Mouse (Mus musculus): ENCODE results near the gene Cubn. TPM values are rescaled to one million over a fixed set of nuclear protein-coding genes. Genes with fewer than 3 reads are reported as not detected.

Cubn gene
- polyA plus RNA-seq, 1 experiment from 2014 or later: 0.18 TPM

GRCm38 (mm10) chr2:13384775-13385541 lies 106.7 kb downstream of the Cubn start:
- H3K9me3 ChIP-seq (ENCODE audit: control insufficient read depth, low read length): no peaks in the 10 kb centered on the region
- H3K4me3 ChIP-seq (replicated peaks; ENCODE audit: low read length): no peak overlapping the region
- peak; percentile 73 for ATAC-seq
- 0 out of 2 replicates have a peak overlapping the region, but pooled peaks have one; percentile 30 for H3K9ac ChIP-seq (replicated peaks; ENCODE audit: low read depth, low read length)
- peak overlapping the region; percentile 74 for H3K27ac ChIP-seq (ENCODE audit: low read length)
- H3K4me2 ChIP-seq (ENCODE audit: low read length): no peak overlapping the region
- WGBS: 9% methylated on average over 4 of the region's 4 CpGs
- H3K4me1 ChIP-seq (replicated peaks; ENCODE audit: control insufficient read depth, insufficient read depth, low read length): peaks cover 16% of the 10 kb centered on the region
- no peaks in the 10 kb centered on the region for H3K36me3 ChIP-seq (ENCODE audit: control insufficient read depth, insufficient read depth)
- H3K27me3 ChIP-seq (replicated peaks; ENCODE audit: control insufficient read depth, insufficient read depth, low read length): no peaks in the 10 kb centered on the region

- no peak for ATAC-seq
- H3K9ac ChIP-seq (replicated peaks; ENCODE audit: low read depth, low read length): no peak overlapping the region
- H3K27me3 ChIP-seq (replicated peaks; ENCODE audit: control insufficient read depth, insufficient read depth, low read length): no peaks in the 10 kb centered on the region
- no peak overlapping the region for H3K4me3 ChIP-seq (replicated peaks; ENCODE audit: low read length)
- H3K36me3 ChIP-seq (ENCODE audit: control insufficient read depth, insufficient read depth): no peaks in the 10 kb centered on the region
- 92% methylated on average over 4 of the region's 4 CpGs for WGBS
- H3K4me1 ChIP-seq (replicated peaks; ENCODE audit: control insufficient read depth, insufficient read depth, low read length): peaks cover 8% of the 10 kb centered on the region
- no peak overlapping the region for H3K27ac ChIP-seq (ENCODE audit: low read length)
- H3K4me2 ChIP-seq (ENCODE audit: low read length): no peak overlapping the region
- H3K9me3 ChIP-seq (ENCODE audit: control insufficient read depth, low read length): no peaks in the 10 kb centered on the region
These were observed 115.4 kb downstream of the Cubn start for GRCm38 (mm10) chr2:13376166-13376565.

GRCm38 (mm10) chr2:13373291-13373690 lies 118.3 kb downstream of the Cubn start:
- Histone ChIP-seq H3K27ac (ENCODE audit: low read length) (no peak overlapping the region), H3K27me3 (replicated peaks; ENCODE audit: control insufficient read depth, insufficient read depth, low read length) (no peaks in the 10 kb centered on the region), H3K4me2 (ENCODE audit: low read length) (no peak overlapping the region), H3K9me3 (ENCODE audit: control insufficient read depth, low read length) (no peaks in the 10 kb centered on the region), H3K4me1 (replicated peaks; ENCODE audit: control insufficient read depth, insufficient read depth, low read length) (peaks cover 8% of the 10 kb centered on the region), H3K4me3 (replicated peaks; ENCODE audit: low read length) (no peak overlapping the region), H3K9ac (replicated peaks; ENCODE audit: low read depth, low read length) (no peak overlapping the region), H3K36me3 (ENCODE audit: control insufficient read depth, insufficient read depth) (no peaks in the 10 kb centered on the region)
- ATAC-seq: no peak
- WGBS: 79% methylated on average over 1 of the region's 1 CpGs

- WGBS: 37% methylated on average over 3 of the region's 3 CpGs
- H3K9me3 ChIP-seq (ENCODE audit: control insufficient read depth, low read length): no peaks in the 10 kb centered on the region
- H3K36me3 ChIP-seq (ENCODE audit: control insufficient read depth, insufficient read depth): no peaks in the 10 kb centered on the region
- H3K9ac ChIP-seq (replicated peaks; ENCODE audit: low read depth, low read length): no peak overlapping the region
- no peak overlapping the region for H3K4me3 ChIP-seq (replicated peaks; ENCODE audit: low read length)
- no peak for ATAC-seq
- H3K4me2 ChIP-seq (ENCODE audit: low read length): no peak overlapping the region
- H3K27me3 ChIP-seq (replicated peaks; ENCODE audit: control insufficient read depth, insufficient read depth, low read length): no peaks in the 10 kb centered on the region
- H3K27ac ChIP-seq (ENCODE audit: low read length): no peak overlapping the region
- H3K4me1 ChIP-seq (replicated peaks; ENCODE audit: control insufficient read depth, insufficient read depth, low read length): peaks cover 8% of the 10 kb centered on the region
These were observed 118.8 kb downstream of the Cubn start for GRCm38 (mm10) chr2:13372825-13373224.

GRCm38 (mm10) chr2:13372256-13372824 lies 119.3 kb downstream of the Cubn start:
- Histone ChIP-seq H3K36me3 (ENCODE audit: control insufficient read depth, insufficient read depth) (no peaks in the 10 kb centered on the region), H3K4me3 (replicated peaks; ENCODE audit: low read length) (no peak overlapping the region), H3K9me3 (ENCODE audit: control insufficient read depth, low read length) (no peaks in the 10 kb centered on the region), H3K9ac (replicated peaks; ENCODE audit: low read depth, low read length) (no peak overlapping the region), H3K27ac (ENCODE audit: low read length) (no peak overlapping the region), H3K27me3 (replicated peaks; ENCODE audit: control insufficient read depth, insufficient read depth, low read length) (no peaks in the 10 kb centered on the region), H3K4me1 (replicated peaks; ENCODE audit: control insufficient read depth, insufficient read depth, low read length) (peaks cover 8% of the 10 kb centered on the region), H3K4me2 (ENCODE audit: low read length) (no peak overlapping the region)
- ATAC-seq: peak; percentile 60
- 3% methylated on average over 5 of the region's 5 CpGs for WGBS

GRCm38 (mm10) chr2:13371797-13372170 lies 119.8 kb downstream of the Cubn start:
- Histone ChIP-seq H3K27me3 (replicated peaks; ENCODE audit: control insufficient read depth, insufficient read depth, low read length) (no peaks in the 10 kb centered on the region), H3K9me3 (ENCODE audit: control insufficient read depth, low read length) (no peaks in the 10 kb centered on the region), H3K4me1 (replicated peaks; ENCODE audit: control insufficient read depth, insufficient read depth, low read length) (peaks cover 8% of the 10 kb centered on the region), H3K4me3 (replicated peaks; ENCODE audit: low read length) (no peak overlapping the region), H3K4me2 (ENCODE audit: low read length) (no peak overlapping the region), H3K36me3 (ENCODE audit: control insufficient read depth, insufficient read depth) (no peaks in the 10 kb centered on the region), H3K27ac (ENCODE audit: low read length) (no peak overlapping the region), H3K9ac (replicated peaks; ENCODE audit: low read depth, low read length) (no peak overlapping the region)
- WGBS: 10% methylated on average over 4 of the region's 4 CpGs
- ATAC-seq: no peak

- no peak for ATAC-seq
These were observed 120.4 kb downstream of the Cubn start for GRCm38 (mm10) chr2:13371072-13371796.

GRCm38 (mm10) chr2:13370556-13370955 lies 121.1 kb downstream of the Cubn start:
- H3K4me2 ChIP-seq (ENCODE audit: low read length): no peak overlapping the region
- H3K36me3 ChIP-seq (ENCODE audit: control insufficient read depth, insufficient read depth): no peaks in the 10 kb centered on the region
- H3K9me3 ChIP-seq (ENCODE audit: control insufficient read depth, low read length): no peaks in the 10 kb centered on the region
- peaks cover 8% of the 10 kb centered on the region for H3K4me1 ChIP-seq (replicated peaks; ENCODE audit: control insufficient read depth, insufficient read depth, low read length)
- ATAC-seq: no peak
- H3K9ac ChIP-seq (replicated peaks; ENCODE audit: low read depth, low read length): no peak overlapping the region
- no peak overlapping the region for H3K4me3 ChIP-seq (replicated peaks; ENCODE audit: low read length)
- H3K27ac ChIP-seq (ENCODE audit: low read length): no peak overlapping the region
- H3K27me3 ChIP-seq (replicated peaks; ENCODE audit: control insufficient read depth, insufficient read depth, low read length): no peaks in the 10 kb centered on the region
- WGBS: 27% methylated on average over 2 of the region's 2 CpGs

More at GRCm38 (mm10) chr2:13371072-13371796, 120.4 kb downstream of the Cubn start:
- Histone ChIP-seq H3K4me2 (ENCODE audit: low read length) (no peak overlapping the region), H3K36me3 (ENCODE audit: control insufficient read depth, insufficient read depth) (no peaks in the 10 kb centered on the region), H3K4me1 (replicated peaks; ENCODE audit: control insufficient read depth, insufficient read depth, low read length) (peaks cover 8% of the 10 kb centered on the region), H3K9me3 (ENCODE audit: control insufficient read depth, low read length) (no peaks in the 10 kb centered on the region), H3K9ac (replicated peaks; ENCODE audit: low read depth, low read length) (no peak overlapping the region), H3K27me3 (replicated peaks; ENCODE audit: control insufficient read depth, insufficient read depth, low read length) (no peaks in the 10 kb centered on the region), H3K4me3 (replicated peaks; ENCODE audit: low read length) (no peak overlapping the region), H3K27ac (ENCODE audit: low read length) (no peak overlapping the region)
- WGBS: 67% methylated on average over 10 of the region's 10 CpGs

- Histone ChIP-seq H3K36me3 (ENCODE audit: control insufficient read depth, insufficient read depth) (no peaks in the 10 kb centered on the region), H3K9ac (replicated peaks; ENCODE audit: low read depth, low read length) (no peak overlapping the region), H3K4me3 (replicated peaks; ENCODE audit: low read length) (no peak overlapping the region), H3K9me3 (ENCODE audit: control insufficient read depth, low read length) (no peaks in the 10 kb centered on the region), H3K27ac (ENCODE audit: low read length) (no peak overlapping the region), H3K4me1 (replicated peaks; ENCODE audit: control insufficient read depth, insufficient read depth, low read length) (peaks cover 8% of the 10 kb centered on the region), H3K4me2 (ENCODE audit: low read length) (no peak overlapping the region), H3K27me3 (replicated peaks; ENCODE audit: control insufficient read depth, insufficient read depth, low read length) (no peaks in the 10 kb centered on the region)
- WGBS: 63% methylated on average over 3 of the region's 3 CpGs
- no peak for ATAC-seq
These were observed 123.1 kb downstream of the Cubn start for GRCm38 (mm10) chr2:13368517-13368916.
